Mouse (Mus musculus) intestine, embryonic 14.5 days (tissue): Measurements from ENCODE around the gene Ccdc27. TPM values are rescaled to one million over a fixed set of nuclear protein-coding genes. Genes with fewer than 3 reads are reported as not detected.

Experiments
- ATAC-seq: fragments of 200-750 bp; cut with Nextera tagmentation; replicated peaks from 2 replicates; pipeline ENCODE4 v1.8.0; 2017; ENCODE audit warnings: low read depth, moderate number of reproducible peaks, moderate TSS enrichment, moderate library complexity; ENCODE audit not compliant: low FRiP score, low TSS enrichment
- DNase-seq: peaks from one replicate; pipeline ENCODE4 v3.0.0-alpha.2; 2018; ENCODE audit warnings: low spot score
- H3K27ac ChIP-seq: fragments of 300-500 bp; sonication (generic); 2 replicates; pipeline ENCODE4 v1.5.1; 2014; ENCODE audit warnings: low read depth, mild to moderate bottlenecking, control low read depth
- H3K27me3 ChIP-seq: fragments of 300-500 bp; sonication (generic); replicated peaks from 2 replicates; pipeline ENCODE4 v1.6.1; 2014; ENCODE audit warnings: low read length, control low read depth; ENCODE audit not compliant: control insufficient read depth, insufficient read depth
- H3K36me3 ChIP-seq: fragments of 300-500 bp; sonication (generic); 2 replicates; pipeline ENCODE4 v1.6.1; 2014; ENCODE audit warnings: low read length, control low read depth; ENCODE audit not compliant: control insufficient read depth, insufficient read depth
- H3K4me1 ChIP-seq: fragments of 300-500 bp; sonication (generic); replicated peaks from 2 replicates; pipeline ENCODE4 v1.6.1; 2014; ENCODE audit warnings: low read length, control low read depth, mixed read lengths; ENCODE audit not compliant: control insufficient read depth, insufficient read depth
- H3K4me2 ChIP-seq: fragments of 300-500 bp; sonication (generic); 2 replicates; pipeline ENCODE4 v1.6.1; 2014; ENCODE audit warnings: low read length
- H3K4me3 ChIP-seq: fragments of 300-500 bp; sonication (generic); 2 replicates; pipeline ENCODE4 v1.5.1; 2014; ENCODE audit warnings: low read depth, low read length, control low read depth, mixed read lengths
- H3K9ac ChIP-seq: fragments of 300-500 bp; sonication (generic); 2 replicates; pipeline ENCODE4 v1.6.1; 2014; ENCODE audit warnings: mild to moderate bottlenecking, low read length
- H3K9me3 ChIP-seq: fragments of 300-500 bp; sonication (generic); 2 replicates; pipeline ENCODE4 v1.6.1; 2016; ENCODE audit warnings: low read length, control low read depth; ENCODE audit not compliant: control insufficient read depth
- WGBS: fragments of 180-500 bp; shearing (Covaris S2); extraction: QIAGEN DNeasy Blood & Tissue Kit; methylation state at CpG from one replicate; pipeline ENCODE4 v1.1.7; 2014; 5-methylcytosine and 5-hydroxymethylcytosine counted together
- polyA plus RNA-seq: library from polyadenylated mRNA; unstranded; fragments of >200 nt; fragmentation: Nextera tagmentation; extraction: Ambion mirVana; gene quantifications from 2 replicates; pipeline ENCODE4 v1.2.1, GENCODE M21; 2014

Ccdc27 gene
- polyA plus RNA-seq, 1 experiment from 2014 or later: not detected

GRCm38 (mm10) chr4:154071521-154071920 is 29.0 kb upstream of the Ccdc27 start:
- peaks cover 23% of the 10 kb centered on the region for H3K27me3 ChIP-seq
- WGBS: under 1% methylated on average over 15 of the region's 20 CpGs
- no peak for DNase-seq

GRCm38 (mm10) chr4:154070896-154071295 is 28.4 kb upstream of the Ccdc27 start:
- Histone ChIP-seq H3K4me2 (no peak overlapping the region), H3K27me3 (peaks cover 23% of the 10 kb centered on the region), H3K36me3 (no peaks in the 10 kb centered on the region), H3K9me3 (no peaks in the 10 kb centered on the region), H3K27ac (no peak overlapping the region), H3K9ac (no peak overlapping the region), H3K4me3 (no peak overlapping the region), H3K4me1 (no peaks in the 10 kb centered on the region)
- ATAC-seq: 0 out of 2 replicates have a peak, but pooled peaks have one; percentile 64
- DNase-seq: peak; percentile 80
- WGBS: 0% methylated on average over 5 of the region's 5 CpGs

More at GRCm38 (mm10) chr4:154071521-154071920, 29.0 kb upstream of the Ccdc27 start:
- Histone ChIP-seq H3K4me1 (no peaks in the 10 kb centered on the region), H3K36me3 (no peaks in the 10 kb centered on the region), H3K4me2 (no peak overlapping the region), H3K4me3 (no peak overlapping the region), H3K27ac (no peak overlapping the region), H3K9ac (no peak overlapping the region), H3K9me3 (no peaks in the 10 kb centered on the region)
- ATAC-seq: no peak; the same call in 1 of the 2 replicates

- Histone ChIP-seq H3K4me1 (no peaks in the 10 kb centered on the region), H3K27ac (no peak overlapping the region), H3K4me3 (no peak overlapping the region), H3K9ac (no peak overlapping the region), H3K36me3 (no peaks in the 10 kb centered on the region), H3K4me2 (no peak overlapping the region), H3K27me3 (no peaks in the 10 kb centered on the region), H3K9me3 (no peaks in the 10 kb centered on the region)
- 59% methylated on average over 14 of the region's 14 CpGs for WGBS
- peak; percentile 61; the same call in 1 of the 2 replicates for ATAC-seq
- no peak for DNase-seq
Observed at GRCm38 (mm10) chr4:154064827-154065773, 22.6 kb upstream of the Ccdc27 start.

GRCm38 (mm10) chr4:154057696-154058095 is 15.2 kb upstream of the Ccdc27 start:
- H3K4me1 ChIP-seq: no peaks in the 10 kb centered on the region
- ATAC-seq: no peak
- 64% methylated on average over 4 of the region's 4 CpGs for WGBS
- H3K36me3 ChIP-seq: no peaks in the 10 kb centered on the region
- no peak overlapping the region for H3K4me3 ChIP-seq
- no peak overlapping the region for H3K9ac ChIP-seq
- H3K27me3 ChIP-seq: no peaks in the 10 kb centered on the region
- H3K9me3 ChIP-seq: no peaks in the 10 kb centered on the region
- no peak for DNase-seq
- H3K27ac ChIP-seq: no peak overlapping the region
- no peak overlapping the region for H3K4me2 ChIP-seq

- Histone ChIP-seq H3K4me1 (no peaks in the 10 kb centered on the region), H3K27me3 (no peaks in the 10 kb centered on the region), H3K9me3 (no peaks in the 10 kb centered on the region), H3K27ac (no peak overlapping the region), H3K36me3 (no peaks in the 10 kb centered on the region), H3K4me3 (no peak overlapping the region), H3K9ac (no peak overlapping the region), H3K4me2 (no peak overlapping the region)
- no peak for ATAC-seq
- no peak for DNase-seq
- WGBS: 43% methylated on average over 2 of the region's 2 CpGs
Observed at GRCm38 (mm10) chr4:154056661-154057060, 14.2 kb upstream of the Ccdc27 start.

- Histone ChIP-seq H3K9ac (no peak overlapping the region), H3K9me3 (no peaks in the 10 kb centered on the region), H3K27me3 (no peaks in the 10 kb centered on the region), H3K27ac (no peak overlapping the region), H3K4me3 (no peak overlapping the region), H3K4me2 (no peak overlapping the region), H3K4me1 (no peaks in the 10 kb centered on the region), H3K36me3 (no peaks in the 10 kb centered on the region)
- WGBS: 73% methylated on average over 2 of the region's 2 CpGs
- ATAC-seq: no peak
- no peak for DNase-seq
Observed at GRCm38 (mm10) chr4:154056046-154056445, 13.6 kb upstream of the Ccdc27 start.

- H3K27me3 ChIP-seq: no peaks in the 10 kb centered on the region
- H3K9me3 ChIP-seq: no peaks in the 10 kb centered on the region
- DNase-seq (no peak), ATAC-seq (no peak)
- no peaks in the 10 kb centered on the region for H3K4me1 ChIP-seq
- H3K36me3 ChIP-seq: no peaks in the 10 kb centered on the region
- H3K4me2 ChIP-seq: no peak overlapping the region
- no peak overlapping the region for H3K27ac ChIP-seq
- WGBS: 87% methylated on average over 7 of the region's 7 CpGs
- no peak overlapping the region for H3K9ac ChIP-seq
- no peak overlapping the region for H3K4me3 ChIP-seq
Observed at GRCm38 (mm10) chr4:154055482-154055881, 13.0 kb upstream of the Ccdc27 start.

GRCm38 (mm10) chr4:154053065-154053464 is 10.6 kb upstream of the Ccdc27 start:
- no peaks in the 10 kb centered on the region for H3K36me3 ChIP-seq
- no peak overlapping the region for H3K4me2 ChIP-seq
- no peak overlapping the region for H3K27ac ChIP-seq
- H3K9ac ChIP-seq: no peak overlapping the region
- H3K9me3 ChIP-seq: no peaks in the 10 kb centered on the region
- no peaks in the 10 kb centered on the region for H3K4me1 ChIP-seq
- H3K27me3 ChIP-seq: no peaks in the 10 kb centered on the region
- H3K4me3 ChIP-seq: no peak overlapping the region
- WGBS: 61% methylated on average over 4 of the region's 4 CpGs
- ATAC-seq: no peak
- no peak for DNase-seq

- Histone ChIP-seq H3K27me3 (no peaks in the 10 kb centered on the region), H3K27ac (no peak overlapping the region), H3K9ac (no peak overlapping the region), H3K36me3 (no peaks in the 10 kb centered on the region), H3K4me3 (no peak overlapping the region), H3K4me2 (no peak overlapping the region), H3K4me1 (no peaks in the 10 kb centered on the region), H3K9me3 (no peaks in the 10 kb centered on the region)
- WGBS: 81% methylated on average over 3 of the region's 3 CpGs
- no peak for DNase-seq
- no peak for ATAC-seq
Observed at GRCm38 (mm10) chr4:154051401-154051800, 8.9 kb upstream of the Ccdc27 start.
